In genomic region chr13:44449216-44449830, GRCm38 (mm10) we compare ENCODE assay signal across 13 mouse cellular contexts.
DNase-seq lines count a peak whose midpoint lies in the region; ATAC-seq lines count a peak whose summit lies in the region.
"Had no signal": no experiment of that assay in that cellular context is flagged by ENCODE, and none has a peak within 500 bp of the region (broad histone marks: within the 10 kb centered on the region; RNA-seq: fewer than 3 reads in every experiment).

No protein-coding gene starts in this region.

- H3K4me1 ChIP-seq in heart, embryonic 11.5 days (ENCODE audit: control insufficient read depth, insufficient read depth, low read length), result peaks cover 9% of the 10 kb centered on the region
- peaks cover 15% of the 10 kb centered on the region for H3K4me1 ChIP-seq in forebrain, embryonic 10.5 days
- H3K4me1 ChIP-seq: liver, embryonic 15.5 days had no signal

- no peaks in the 10 kb centered on the region for H3K27me3 ChIP-seq in heart, embryonic 11.5 days (ENCODE audit: control insufficient read depth, insufficient read depth, low read length)
- H3K27me3 ChIP-seq in forebrain, embryonic 10.5 days (ENCODE audit: poor library complexity, severe bottlenecking), result no peaks in the 10 kb centered on the region
- H3K27me3 ChIP-seq: heart, embryonic 15.5 days; liver, embryonic 15.5 days had no signal

- no peak overlapping the region for H3K9ac ChIP-seq in heart, embryonic 11.5 days (ENCODE audit: low read depth, low read length)
- H3K9ac ChIP-seq: heart, embryonic 15.5 days; liver, embryonic 15.5 days had no signal

- H3K4me2 ChIP-seq in heart, embryonic 11.5 days, result no peak overlapping the region
- H3K4me2 ChIP-seq: heart, embryonic 15.5 days; liver, embryonic 15.5 days had no signal

- H3K9me3 ChIP-seq in heart, embryonic 11.5 days (replicated peaks; ENCODE audit: control insufficient read depth, low read length), result no peaks in the 10 kb centered on the region
- peaks cover 19% of the 10 kb centered on the region; the same call in 1 of the 2 replicates for H3K9me3 ChIP-seq in forebrain, embryonic 10.5 days
- H3K9me3 ChIP-seq: heart, embryonic 15.5 days; liver, embryonic 15.5 days had no signal

- intact Hi-C loops in heart, postnatal 10 days (cut with DNase I), result no loop called here

- peak; percentile 98 for DNase-seq in heart, adult 11 months
- peak; percentile 76 for DNase-seq in adrenal gland, adult 2 months
- DNase-seq in heart, postnatal 10 days, result peak; percentile 59
- DNase-seq in kidney, postnatal 10 days, result peak; percentile 79
- DNase-seq in forebrain, embryonic 10.5 days (ENCODE audit: extremely low spot score, low spot score), result no peak
- DNase-seq in layer of hippocampus, adult 9-10 months (ENCODE audit: low spot score), result no peak
- no peak for DNase-seq in right cerebral cortex, postnatal 14 days
- DNase-seq: cerebellum, adult 9-10 months had no signal

- WGBS in heart, embryonic 11.5 days (ENCODE audit: insufficient replicate concordance), result 67% methylated on average over 1 of the region's 1 CpGs
- WGBS in forebrain, embryonic 10.5 days, result 93% methylated on average over 1 of the region's 1 CpGs

- H3K27ac ChIP-seq in heart, embryonic 11.5 days (ENCODE audit: low read depth, low read length), result no peak overlapping the region
- no peak overlapping the region for H3K27ac ChIP-seq in forebrain, embryonic 10.5 days
- H3K27ac ChIP-seq: heart, embryonic 15.5 days; liver, embryonic 15.5 days; stomach, postnatal 0 days had no signal

- no peaks in the 10 kb centered on the region for H3K36me3 ChIP-seq in heart, embryonic 11.5 days (ENCODE audit: control insufficient read depth, insufficient read depth, low read length)
- no peaks in the 10 kb centered on the region for H3K36me3 ChIP-seq in forebrain, embryonic 10.5 days (replicated peaks)
- H3K36me3 ChIP-seq: heart, embryonic 15.5 days; liver, embryonic 15.5 days had no signal

- H3K4me3 ChIP-seq in heart, embryonic 11.5 days (ENCODE audit: low read depth, low read length), result no peak overlapping the region
- no peak overlapping the region for H3K4me3 ChIP-seq in forebrain, embryonic 10.5 days
- H3K4me3 ChIP-seq: heart, embryonic 15.5 days; liver, embryonic 15.5 days had no signal

- no peak for ATAC-seq in heart, embryonic 11.5 days (replicated peaks; ENCODE audit: insufficient number of reproducible peaks, low FRiP score, low TSS enrichment)
- ATAC-seq: midbrain, embryonic 16.5 days had no signal

Comparison
In these comparisons a context has a peak if more than half of its experiments do, and no peak if none do; other contexts are left out.
1. DNase-seq: peak in heart, adult 11 months (single experiment), adrenal gland, adult 2 months (single experiment), heart, postnatal 10 days (2 of 2) and kidney, postnatal 10 days (single experiment); none in forebrain, embryonic 10.5 days (single experiment), layer of hippocampus, adult 9-10 months (single experiment) and right cerebral cortex, postnatal 14 days (single experiment).